Mouse (Mus musculus): Measurements from ENCODE around the gene Nedd4. TPM values are rescaled to one million over a fixed set of nuclear protein-coding genes. Genes with fewer than 3 reads are reported as not detected.

Nedd4 gene
- total and polyA plus RNA-seq, 3 experiments: 167 to 583 (median 216) TPM

- TF ChIP-seq HCFC1 (IDR thresholded peaks at IDR 0.05; ENCODE audit: low read depth, low read length) (no peak), UBTF (IDR thresholded peaks at IDR 0.05; ENCODE audit: borderline replicate concordance, insufficient read depth, low read depth, low read length) (no peak), USF1 (IDR thresholded peaks at IDR 0.05; ENCODE audit: low read depth, low read length) (no peak), CHD1 (IDR thresholded peaks at IDR 0.05; ENCODE audit: low read depth, low read length) (no peak), KAT2A (conservative IDR thresholded peaks at IDR 0.05; ENCODE audit: low read depth, low read length) (no peak), MXI1 (IDR thresholded peaks at IDR 0.05; ENCODE audit: low read depth, low read length) (no peak), USF2 (IDR thresholded peaks at IDR 0.05; ENCODE audit: borderline replicate concordance in 1 of 2, insufficient read depth in 1 of 2, low read depth in 1 of 2, low read length in 2 of 2) (no peak), SIN3A (IDR thresholded peaks at IDR 0.05; ENCODE audit: low read length) (peak; percentile 78)
These were observed 23.1 kb downstream of the Nedd4 start (continued) for GRCm38 (mm10) chr9:72685231-72685630.

- Histone ChIP-seq H3K4me1 (ENCODE audit: control insufficient read depth in 1 of 2, insufficient read depth in 2 of 2, low read length in 2 of 2) (peaks cover 17% of the 10 kb centered on the region in 2 experiments), H3K9ac (ENCODE audit: control insufficient read depth, low read depth, low read length, poor library complexity, severe bottlenecking) (no peak overlapping the region), H3K36me3 (ENCODE audit: control insufficient read depth in 1 of 2, insufficient read depth in 2 of 2, low read length in 2 of 2) (peaks cover 41 to 52% of the 10 kb centered on the region in 2 experiments), H3K27me3 (ENCODE audit: control insufficient read depth in 1 of 2, insufficient read depth in 2 of 2, low read length in 2 of 2) (no peaks in the 10 kb centered on the region), H3K4me3 (ENCODE audit: control insufficient read depth in 1 of 2, insufficient read depth in 1 of 2, low read depth in 2 of 2, low read length in 2 of 2) (no peak overlapping the region), H3K79me2 (ENCODE audit: control insufficient read depth, insufficient read depth, low read length, poor library complexity) (peaks cover 7% of the 10 kb centered on the region), H3K27ac (ENCODE audit: control insufficient read depth, low read depth, low read length) (no peak overlapping the region), H3K9me3 (replicated peaks; ENCODE audit: insufficient read depth, low read length) (no peaks in the 10 kb centered on the region)
- TF ChIP-seq ZNF384 (IDR thresholded peaks at IDR 0.05; ENCODE audit: low read depth, low read length): no peak
- no peak for TF ChIP-seq KAT2A (conservative IDR thresholded peaks at IDR 0.05; ENCODE audit: low read depth, low read length)
- TF ChIP-seq TCF12 (IDR thresholded peaks at IDR 0.05; ENCODE audit: low read depth, low read length): no peak
- TF ChIP-seq GABPA (IDR thresholded peaks at IDR 0.05; ENCODE audit: low read depth, low read length): no peak
- TF ChIP-seq CHD1 (IDR thresholded peaks at IDR 0.05; ENCODE audit: low read depth, low read length): no peak
- DNase-seq (ENCODE audit: low read depth, low spot score): no peak
These were observed 24.4 kb downstream of the Nedd4 start for GRCm38 (mm10) chr9:72686506-72686905.

- TF ChIP-seq NRF1 (IDR thresholded peaks at IDR 0.05; ENCODE audit: insufficient read depth, low read depth, low read length, poor library complexity, severe bottlenecking) (no peak), KAT2A (conservative IDR thresholded peaks at IDR 0.05; ENCODE audit: low read depth, low read length) (no peak), E2F4 (IDR thresholded peaks at IDR 0.05; ENCODE audit: borderline replicate concordance, low read depth, low read length) (no peak), TBP (IDR thresholded peaks at IDR 0.05; ENCODE audit: low read depth, low read length) (no peak), SMC3 (IDR thresholded peaks at IDR 0.05; ENCODE audit: low read depth, low read length) (no peak), BHLHE40 (IDR thresholded peaks at IDR 0.05; ENCODE audit: borderline replicate concordance, low read depth, low read length) (no peak), HCFC1 (IDR thresholded peaks at IDR 0.05; ENCODE audit: low read depth, low read length) (no peak), UBTF (IDR thresholded peaks at IDR 0.05; ENCODE audit: borderline replicate concordance, insufficient read depth, low read depth, low read length) (no peak), POLR2AphosphoS2 (IDR thresholded peaks at IDR 0.05; ENCODE audit: low read length) (no peak), MAFK (IDR thresholded peaks at IDR 0.05; ENCODE audit: borderline replicate concordance, low read depth, low read length) (no peak), CHD1 (IDR thresholded peaks at IDR 0.05; ENCODE audit: low read depth, low read length) (no peak), MYB (IDR thresholded peaks at IDR 0.05; ENCODE audit: low read depth, low read length) (no peak), TCF12 (IDR thresholded peaks at IDR 0.05; ENCODE audit: low read depth, low read length) (no peak), GATA1 (IDR thresholded peaks at IDR 0.05; ENCODE audit: low read depth, low read length) (no peak)
- H3K9ac ChIP-seq (ENCODE audit: control insufficient read depth, low read depth, low read length, poor library complexity, severe bottlenecking): no peak overlapping the region
- H3K36me3 ChIP-seq (ENCODE audit: control insufficient read depth in 1 of 2, insufficient read depth in 2 of 2, low read length in 2 of 2): peaks cover 25 to 64% of the 10 kb centered on the region in 2 experiments
- H3K9me3 ChIP-seq (replicated peaks; ENCODE audit: insufficient read depth, low read length): no peaks in the 10 kb centered on the region
- H3K27me3 ChIP-seq (ENCODE audit: control insufficient read depth in 1 of 2, insufficient read depth in 2 of 2, low read length in 2 of 2): no peaks in the 10 kb centered on the region
- no peak overlapping the region for H3K27ac ChIP-seq (ENCODE audit: control insufficient read depth, low read depth, low read length)
- H3K4me1 ChIP-seq (ENCODE audit: control insufficient read depth in 1 of 2, insufficient read depth in 2 of 2, low read length in 2 of 2): peaks cover 15% of the 10 kb centered on the region in 2 experiments
- no peak overlapping the region for H3K4me3 ChIP-seq (ENCODE audit: control insufficient read depth in 1 of 2, insufficient read depth in 1 of 2, low read depth in 2 of 2, low read length in 2 of 2)
- DNase-seq (ENCODE audit: low read depth, low spot score): no peak
- H3K79me2 ChIP-seq (ENCODE audit: control insufficient read depth, insufficient read depth, low read length, poor library complexity): peaks cover 18% of the 10 kb centered on the region
These were observed 27.4 kb downstream of the Nedd4 start for GRCm38 (mm10) chr9:72689522-72689921.
